27 mouse cellular contexts compared by ENCODE assay signal in genomic region chr4:135377241-135377640, GRCm38 (mm10). TPM values are rescaled to one million over a fixed set of nuclear protein-coding genes. Genes with fewer than 3 reads are reported as not detected.
"Had no signal": no experiment of that assay in that cellular context is flagged by ENCODE, and none has a peak within 500 bp of the region (broad histone marks: within the 10 kb centered on the region; RNA-seq: fewer than 3 reads in every experiment).

No protein-coding gene starts in this region.

- H3K36me3 ChIP-seq: heart, embryonic 10.5 days; heart, embryonic 12.5 days; hindbrain, embryonic 10.5 days; hindbrain, embryonic 12.5 days; intestine, embryonic 15.5 days; kidney, embryonic 15.5 days; limb, embryonic 10.5 days; limb, embryonic 12.5 days; liver, embryonic 12.5 days had no signal

- H3K4me1 ChIP-seq: heart, embryonic 12.5 days; hindbrain, embryonic 12.5 days; intestine, embryonic 15.5 days; limb, embryonic 12.5 days; liver, embryonic 12.5 days had no signal

- DNase-seq: gastrocnemius, adult 2 months; gastrocnemius, postnatal 10 days; gastrocnemius, postnatal 25 days; heart, adult 18-20 months; heart, postnatal 10 days; heart, postnatal 4 days; kidney, adult 18-20 months; kidney, adult 9 months; kidney, postnatal 14 days; kidney, postnatal 4 days; liver had no signal

- H3K27ac ChIP-seq: gastrocnemius, adult 2 months; heart, embryonic 10.5 days; hindbrain, embryonic 10.5 days; hindbrain, embryonic 12.5 days; hindbrain, embryonic 14.5 days; intestine, embryonic 15.5 days; kidney, embryonic 15.5 days; kidney, postnatal 0 days; layer of hippocampus, adult 2 months; left cerebral cortex, adult 2 months; limb, embryonic 10.5 days; limb, embryonic 12.5 days; liver, embryonic 12.5 days; liver, embryonic 14.5 days had no signal

- H3K4me3 ChIP-seq: gastrocnemius, adult 2 months; heart, embryonic 10.5 days; heart, embryonic 12.5 days; hindbrain, embryonic 10.5 days; hindbrain, embryonic 12.5 days; intestine, embryonic 15.5 days; kidney, embryonic 15.5 days; layer of hippocampus, adult 2 months; left cerebral cortex, adult 2 months; limb, embryonic 10.5 days; limb, embryonic 12.5 days; liver, embryonic 12.5 days had no signal

- H3K27me3 ChIP-seq: heart, embryonic 12.5 days; intestine, embryonic 15.5 days; kidney, embryonic 15.5 days; liver, embryonic 12.5 days had no signal

RNA-seq across cellular contexts. Expression of gene Ncmap, which starts 20.8 kb away (rescaled TPM):
- total RNA-seq: granulocyte monocyte progenitor cell, adult 5-6 weeks; heart, adult 18-20 months; heart, adult 8-10 months had no signal
